Comparison of ENCODE assay signal across 8 mouse cellular contexts in genomic region chr2:33580697-33581448, GRCm38 (mm10). TPM values are rescaled to one million over a fixed set of nuclear protein-coding genes. Genes with fewer than 3 reads are reported as not detected.
DNase-seq lines count a peak whose midpoint lies in the region; ATAC-seq and TF ChIP-seq lines count a peak whose summit lies in the region.

No protein-coding gene starts in this region.

- peak overlapping the region; percentile 40 for H3K4me3 ChIP-seq in heart, embryonic 16.5 days (ENCODE audit: low read length)
- H3K4me3 ChIP-seq in hindbrain, embryonic 16.5 days (ENCODE audit: low read length), result peak overlapping the region; percentile 19

- H3K27me3 ChIP-seq in heart, embryonic 16.5 days (ENCODE audit: control insufficient read depth, insufficient read depth, low read length), result peaks cover 74% of the 10 kb centered on the region
- peaks cover 28% of the 10 kb centered on the region for H3K27me3 ChIP-seq in hindbrain, embryonic 16.5 days (replicated peaks; ENCODE audit: control insufficient read depth, insufficient read depth, low read length)

- ATAC-seq in heart, embryonic 16.5 days (replicated peaks; ENCODE audit: extremely low read depth, insufficient read depth, low FRiP score), result no peak
- peak; percentile 55; the same call in 1 of the 2 replicates for ATAC-seq in hindbrain, embryonic 16.5 days
- ATAC-seq in megakaryocyte-erythroid progenitor cell, adult 5-6 weeks (replicated peaks; ENCODE audit: low FRiP score, low TSS enrichment, poor library complexity, severe bottlenecking), result 0 out of 2 replicates have a peak, but pooled peaks have one; percentile 42
- ATAC-seq in erythroid progenitor cell, adult 5-6 weeks (replicated peaks; ENCODE audit: low FRiP score, poor library complexity, severe bottlenecking), result no peak
- no peak for ATAC-seq in monocyte, adult 5-6 weeks (replicated peaks; ENCODE audit: insufficient number of reproducible peaks, low FRiP score, low TSS enrichment, poor library complexity, severe bottlenecking)

- TF ChIP-seq CTCF in brain, embryonic 14.5 days (IDR thresholded peaks at IDR 0.05; ENCODE audit: borderline replicate concordance, extremely low read depth, insufficient read depth, insufficient read length), result peak; percentile 36; the same call in 1 of the 2 replicates

- intact Hi-C loops in heart, postnatal 25 days (cut with DNase I), result no loop called here

- no peaks in the 10 kb centered on the region for H3K9me3 ChIP-seq in heart, embryonic 16.5 days (replicated peaks; ENCODE audit: control insufficient read depth, low read length)
- no peaks in the 10 kb centered on the region for H3K9me3 ChIP-seq in hindbrain, embryonic 16.5 days (ENCODE audit: control insufficient read depth, low read length)

- no peaks in the 10 kb centered on the region for H3K36me3 ChIP-seq in heart, embryonic 16.5 days (ENCODE audit: control insufficient read depth, insufficient read depth)
- no peaks in the 10 kb centered on the region for H3K36me3 ChIP-seq in hindbrain, embryonic 16.5 days (ENCODE audit: control insufficient read depth, insufficient read depth, low read length)

- no peak for TF ChIP-seq POLR2A in brain, embryonic 14.5 days (IDR thresholded peaks at IDR 0.05; ENCODE audit: borderline replicate concordance, extremely low read depth, insufficient read depth, insufficient read length, poor library complexity, severe bottlenecking)

- H3K4me2 ChIP-seq in heart, embryonic 16.5 days (ENCODE audit: low read depth, low read length), result peak overlapping the region; percentile 62
- peak overlapping the region; percentile 60 for H3K4me2 ChIP-seq in hindbrain, embryonic 16.5 days (ENCODE audit: low read length)

- 1% methylated on average over 34 of the region's 34 CpGs for WGBS in heart, embryonic 16.5 days
- WGBS in hindbrain, embryonic 16.5 days, result under 1% methylated on average over 34 of the region's 34 CpGs

- no peak for DNase-seq in heart, postnatal 25 days (ENCODE audit: low spot score)
- DNase-seq in brain, embryonic 14.5 days (ENCODE audit: low read depth), result peak; percentile 91
- no peak for DNase-seq in gastrocnemius, adult 8-10 months (ENCODE audit: low spot score in 2 of 2)

- no peak overlapping the region for H3K27ac ChIP-seq in heart, embryonic 16.5 days (ENCODE audit: low read length)
- peak overlapping the region; percentile 52; the same call in 1 of the 2 replicates for H3K27ac ChIP-seq in hindbrain, embryonic 16.5 days (ENCODE audit: low read depth, low read length)

- no peak overlapping the region for H3K9ac ChIP-seq in heart, embryonic 16.5 days (ENCODE audit: low read length)
- H3K9ac ChIP-seq in hindbrain, embryonic 16.5 days (ENCODE audit: low read depth, low read length), result peak overlapping the region; percentile 32; the same call in 1 of the 2 replicates

- 0 out of 2 replicates have a peak, but pooled peaks cover 6% of the 10 kb centered on the region for H3K4me1 ChIP-seq in heart, embryonic 16.5 days (ENCODE audit: control insufficient read depth, insufficient read depth, low read length)
- H3K4me1 ChIP-seq in hindbrain, embryonic 16.5 days (ENCODE audit: control insufficient read depth, insufficient read depth, low read depth, low read length), result peaks cover 47% of the 10 kb centered on the region

RNA-seq across cellular contexts. Expression of gene Lmx1b, which starts 59.4 kb away (rescaled TPM):
- polyA plus RNA-seq in heart, embryonic 16.5 days (2015; fragmentation: Nextera tagmentation; extraction: Ambion mirVana), result not detected in 2 replicates
- under 1 TPM; 0.17 to 0.21 TPM for total RNA-seq in heart, postnatal 25 days (2021)
- 2.9 and 16.0 TPM in 2 replicates for polyA plus RNA-seq in brain, embryonic 14.5 days (2012; rRNA removed)
- polyA plus RNA-seq in hindbrain, embryonic 16.5 days (2015; fragmentation: Nextera tagmentation; extraction: Ambion mirVana), result 3.3 and 3.5 TPM in 2 replicates
- total RNA-seq in megakaryocyte-erythroid progenitor cell, adult 5-6 weeks (2014; fragmentation: Nextera tagmentation), result not detected in 2 replicates
- not detected in 2 replicates for total RNA-seq in megakaryocyte-erythroid progenitor cell, adult 5-6 weeks (2017)
- total RNA-seq in erythroid progenitor cell, adult 5-6 weeks (2015; ENCODE audit: low replicate concordance), result not detected in 2 replicates
- total RNA-seq in erythroid progenitor cell, adult 5-6 weeks (2017; ENCODE audit: low replicate concordance), result not detected in 2 replicates
- total RNA-seq in gastrocnemius, adult 8-10 months (2022), result under 1 TPM in 3 of 4 experiments, not detected in 1; 0.07 to 0.24 (median 0.19) TPM
- total RNA-seq in monocyte, adult 5-6 weeks (2017), result not detected in 3 replicates

Comparison
In these comparisons a context has a peak if more than half of its experiments do, and no peak if none do; other contexts are left out.
1. ATAC-seq: peak in hindbrain, embryonic 16.5 days (single experiment) and megakaryocyte-erythroid progenitor cell, adult 5-6 weeks (single experiment); none in heart, embryonic 16.5 days (single experiment), erythroid progenitor cell, adult 5-6 weeks (single experiment) and monocyte, adult 5-6 weeks (single experiment).